Mouse (Mus musculus) adrenal gland, postnatal 25 days (tissue): Measurements from ENCODE around the gene Setd1b. TPM values are rescaled to one million over a fixed set of nuclear protein-coding genes. Genes with fewer than 3 reads are reported as not detected.
"Not testable (repeated sequence)": the region's sequence is repeated elsewhere in the genome, so short reads cannot be mapped to it uniquely, and the experiment has no call there.

Experiments
- DNase-seq: peaks from one replicate; pipeline ENCODE4 v3.0.0; 2021; ENCODE audit warnings: mixed read lengths
- total RNA-seq: library from RNA; stranded (reverse); gene quantifications from 2 replicates; pipeline ENCODE4 v1.2.3, GENCODE M21; 2021

The Setd1b gene
- total RNA-seq, 1 experiment from 2014 or later: 41.6 TPM

- DNase-seq: not testable (repeated sequence)
Observed at GRCm38 (mm10) chr5:123203591-123203990, 61.6 kb downstream of the Setd1b start.

Other genes starting within 250 kb of the Setd1b start
- gene Kdm2b, start 152.4 kb upstream of the Setd1b start, total RNA-seq: 16.4 and 22.7 TPM in 2 replicates
- 11.7 and 13.4 TPM in 2 replicates for gene Orai1, start 127.1 kb upstream of the Setd1b start, total RNA-seq
- gene Morn3, start 95.2 kb upstream of the Setd1b start, total RNA-seq: not detected in 2 replicates
- gene Tmem120b, start 73.8 kb upstream of the Setd1b start, total RNA-seq: 15.0 and 20.3 TPM in 2 replicates
- gene Rhof, start 9.5 kb upstream of the Setd1b start, total RNA-seq: 1.1 and 1.6 TPM in 2 replicates
- 26.8 and 30.8 TPM in 2 replicates for gene Psmd9, start 27.2 kb downstream of the Setd1b start, total RNA-seq
- 1.4 and 25.2 TPM in 2 replicates for gene Hpd, start 40.5 kb downstream of the Setd1b start, total RNA-seq
- 1.3 and 1.6 TPM in 2 replicates for gene Wdr66, start 109.9 kb downstream of the Setd1b start, total RNA-seq
- gene Bcl7a, start 201.6 kb downstream of the Setd1b start, total RNA-seq: 13.7 and 15.4 TPM in 2 replicates